Mouse (Mus musculus) forebrain, postnatal 0 days (tissue): ENCODE measurements around the gene Itih5. TPM values are rescaled to one million over a fixed set of nuclear protein-coding genes. Genes with fewer than 3 reads are reported as not detected.
A peak's percentile ranks its signal among the peaks of the same experiment; 100 is the strongest.

Experiments used
- ATAC-seq: fragments of 200-750 bp; cut with Nextera tagmentation; 2 replicates; pipeline ENCODE4 v1.8.0; 2017; ENCODE audit warnings: mild to moderate bottlenecking, moderate library complexity
- DNase-seq: peaks from one replicate; pipeline ENCODE4 v3.0.0-alpha.2; 2015
- H3K27ac ChIP-seq: fragments of 300-500 bp; sonication (generic); 2 replicates; pipeline ENCODE4 v1.5.1; 2014; ENCODE audit warnings: low read depth, mild to moderate bottlenecking, antibody characterized with exemption, low read length, moderate library complexity, mixed read lengths
- H3K27me3 ChIP-seq: fragments of 300-500 bp; sonication (generic); 2 replicates; pipeline ENCODE4 v1.6.1; 2014; ENCODE audit warnings: mild to moderate bottlenecking, low read length, mixed read lengths; ENCODE audit not compliant: insufficient read depth
- H3K36me3 ChIP-seq: fragments of 300-500 bp; sonication (generic); 2 replicates; pipeline ENCODE4 v1.6.1; 2014; ENCODE audit warnings: mild to moderate bottlenecking, moderate library complexity; ENCODE audit not compliant: insufficient read depth
- H3K4me1 ChIP-seq: fragments of 300-500 bp; sonication (generic); 2 replicates; pipeline ENCODE4 v1.6.1; 2014; ENCODE audit warnings: antibody characterized with exemption; ENCODE audit not compliant: insufficient read depth
- H3K4me2 ChIP-seq: fragments of 300-500 bp; sonication (generic); 2 replicates; pipeline ENCODE4 v1.6.1; 2014; ENCODE audit warnings: low read depth, mild to moderate bottlenecking, moderate library complexity
- H3K4me3 ChIP-seq: fragments of 300-500 bp; sonication (generic); 2 replicates; pipeline ENCODE4 v1.5.1; 2014; ENCODE audit warnings: low read depth, low read length, mixed read lengths
- H3K9ac ChIP-seq: fragments of 300-500 bp; sonication (generic); 2 replicates; pipeline ENCODE4 v1.6.1; 2014; ENCODE audit warnings: mild to moderate bottlenecking
- H3K9me3 ChIP-seq: fragments of 300-500 bp; sonication (generic); 2 replicates; pipeline ENCODE4 v1.6.1; 2016; ENCODE audit warnings: low read length
- CTCF ChIP-seq: sonication (generic); IDR thresholded peaks from 2 replicates; pipeline ENCODE4 v1.5.1; 2016; ENCODE audit warnings: antibody characterized with exemption, control low read depth, low read depth
- WGBS: fragments of 180-500 bp; shearing (Covaris S2); extraction: QIAGEN DNeasy Blood & Tissue Kit; methylation state at CpG from one replicate; pipeline ENCODE4 v1.1.7; 2014; 5-methylcytosine and 5-hydroxymethylcytosine counted together
- polyA plus RNA-seq: library from polyadenylated mRNA; unstranded; fragments of >200 nt; fragmentation: Nextera tagmentation; extraction: Ambion mirVana; gene quantifications from 2 replicates; pipeline ENCODE4 v1.2.1, GENCODE M21; 2015
- total RNA-seq: library from RNA; depleted of rRNA; stranded (reverse); fragments of >200 nt; gene quantifications from 2 replicates; pipeline ENCODE4 v1.2.3, GENCODE M21; 2014

Itih5 gene
- total and polyA plus RNA-seq, 2 experiments from 2014 or later, result 7.3 to 15.7 TPM

GRCm38 (mm10) chr2:10290115-10290514, 136.7 kb downstream of the Itih5 start:
- Histone ChIP-seq H3K4me3 (no peak overlapping the region), H3K27ac (no peak overlapping the region), H3K9ac (no peak overlapping the region), H3K27me3 (0 out of 2 replicates have a peak, but pooled peaks cover 5% of the 10 kb centered on the region), H3K4me2 (no peak overlapping the region), H3K9me3 (no peaks in the 10 kb centered on the region), H3K36me3 (no peaks in the 10 kb centered on the region), H3K4me1 (no peaks in the 10 kb centered on the region)
- DNase-seq (no peak), ATAC-seq (no peak)
- WGBS, result 84% methylated on average over 7 of the region's 7 CpGs
- TF ChIP-seq CTCF, result no peak

DNA sequence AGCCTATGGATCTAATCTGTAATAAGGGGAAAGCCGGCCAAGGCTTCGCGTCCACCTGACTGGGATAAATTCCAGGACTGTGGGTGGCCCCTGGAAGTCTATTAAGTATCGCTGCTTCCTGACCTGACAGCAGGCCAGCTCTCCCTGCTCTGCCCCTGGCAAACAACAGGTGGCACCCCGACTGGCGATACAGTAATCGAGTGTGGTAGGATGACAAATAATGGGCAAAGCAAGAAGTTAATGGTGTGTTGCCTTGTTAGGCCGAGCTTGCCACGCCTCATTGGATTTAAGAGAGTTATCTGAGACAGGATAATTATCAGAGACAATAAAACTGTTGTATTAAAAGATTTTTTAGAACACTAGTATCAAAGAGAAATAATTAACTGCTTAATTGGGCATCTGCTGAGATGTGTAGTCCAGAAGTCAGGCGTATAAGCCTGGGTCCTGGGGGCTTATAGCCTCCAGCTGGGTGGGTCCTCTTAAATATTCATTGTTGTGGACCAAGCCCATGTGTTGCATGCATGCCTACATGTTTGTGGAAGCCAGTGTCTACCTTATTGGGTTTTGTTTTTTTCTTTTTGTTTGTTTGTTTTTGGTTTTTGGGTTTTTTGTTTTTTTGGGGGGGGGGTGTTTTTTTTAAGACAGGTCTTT, 140.3 kb downstream of the Itih5 start:
- Histone ChIP-seq H3K36me3 (no peaks in the 10 kb centered on the region), H3K9ac (no peak overlapping the region), H3K27me3 (no peaks in the 10 kb centered on the region; the same call in 1 of the 2 replicates), H3K4me3 (no peak overlapping the region), H3K27ac (no peak overlapping the region), H3K4me1 (no peaks in the 10 kb centered on the region), H3K4me2 (no peak overlapping the region), H3K9me3 (no peaks in the 10 kb centered on the region)
- DNase-seq (no peak), ATAC-seq (no peak)
- no peak for TF ChIP-seq CTCF
- WGBS, result 19% methylated on average over 10 of the region's 10 CpGs

DNA sequence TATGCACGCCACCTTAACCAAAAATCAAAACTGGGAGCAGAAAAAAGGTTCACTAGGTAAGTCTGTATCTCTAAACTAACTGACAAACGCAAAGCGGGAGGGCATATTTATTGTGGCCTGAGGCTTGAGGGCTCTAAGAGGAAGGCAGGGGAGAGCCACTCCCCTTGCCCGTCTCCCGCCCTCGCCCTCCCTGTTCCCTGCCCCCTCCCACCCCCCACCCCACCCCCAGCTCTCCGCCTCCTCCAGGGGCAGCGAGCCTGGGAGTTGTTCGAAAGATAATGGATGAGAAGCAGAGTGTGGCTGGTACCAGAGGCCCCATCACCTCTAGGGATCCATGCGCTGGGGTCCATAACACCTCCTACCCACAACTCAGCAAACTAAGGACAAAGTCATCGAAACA, 142.5 kb downstream of the Itih5 start:
- no peak overlapping the region for H3K4me2 ChIP-seq
- WGBS, result 12% methylated on average over 11 of the region's 11 CpGs
- no peaks in the 10 kb centered on the region; the same call in 1 of the 2 replicates for H3K27me3 ChIP-seq
- H3K4me3 ChIP-seq, result no peak overlapping the region
- TF ChIP-seq CTCF, result no peak
- no peak overlapping the region for H3K9ac ChIP-seq
- H3K4me1 ChIP-seq, result 0 out of 2 replicates have a peak, but pooled peaks cover 2% of the 10 kb centered on the region
- no peaks in the 10 kb centered on the region for H3K36me3 ChIP-seq
- ATAC-seq, result no peak
- no peak overlapping the region for H3K27ac ChIP-seq
- no peaks in the 10 kb centered on the region for H3K9me3 ChIP-seq
- no peak for DNase-seq

- DNase-seq, result no peak
- peak; percentile 36 for TF ChIP-seq CTCF
- Histone ChIP-seq H3K4me3 (no peak overlapping the region), H3K4me2 (no peak overlapping the region), H3K27me3 (no peaks in the 10 kb centered on the region; the same call in 1 of the 2 replicates), H3K9ac (no peak overlapping the region), H3K4me1 (0 out of 2 replicates have a peak, but pooled peaks cover 3% of the 10 kb centered on the region), H3K36me3 (no peaks in the 10 kb centered on the region), H3K9me3 (no peaks in the 10 kb centered on the region), H3K27ac (no peak overlapping the region)
- ATAC-seq, result no peak
- 58% methylated on average over 7 of the region's 7 CpGs for WGBS
Measured at GRCm38 (mm10) chr2:10300244-10300643, 146.9 kb downstream of the Itih5 start.

- Histone ChIP-seq H3K36me3 (no peaks in the 10 kb centered on the region), H3K4me1 (0 out of 2 replicates have a peak, but pooled peaks cover 3% of the 10 kb centered on the region), H3K27me3 (no peaks in the 10 kb centered on the region; the same call in 1 of the 2 replicates), H3K9ac (no peak overlapping the region), H3K4me3 (no peak overlapping the region), H3K27ac (no peak overlapping the region), H3K4me2 (peak overlapping the region; percentile 32), H3K9me3 (no peaks in the 10 kb centered on the region)
- no peak for TF ChIP-seq CTCF
- 25% methylated on average over 10 of the region's 10 CpGs for WGBS
- ATAC-seq (peak; percentile 53; the same call in 1 of the 2 replicates), DNase-seq (no peak)
Measured at GRCm38 (mm10) chr2:10300771-10301170, 147.4 kb downstream of the Itih5 start.

DNA sequence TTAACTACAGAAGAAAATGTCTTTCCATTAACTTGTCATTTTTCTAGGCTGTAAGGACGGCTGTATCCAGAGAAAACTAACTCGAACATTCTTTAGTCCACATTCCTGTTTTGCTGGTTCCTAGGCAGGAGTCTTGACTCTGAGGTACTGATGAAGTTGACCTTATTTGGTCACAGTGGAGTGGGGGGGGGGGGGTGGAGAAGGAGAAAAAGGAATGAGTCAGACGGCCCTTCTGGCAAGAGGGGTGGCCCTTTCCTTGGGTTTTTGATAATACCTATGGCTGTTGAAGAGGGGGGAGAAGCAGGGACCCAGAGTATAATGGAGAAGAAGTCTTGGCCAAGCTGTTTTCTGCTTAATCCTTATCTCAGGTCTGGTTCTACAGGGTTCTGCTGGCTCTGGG, 148.0 kb downstream of the Itih5 start:
- ATAC-seq (no peak), DNase-seq (no peak)
- Histone ChIP-seq H3K27me3 (no peaks in the 10 kb centered on the region), H3K4me3 (no peak overlapping the region), H3K4me1 (0 out of 2 replicates have a peak, but pooled peaks cover 3% of the 10 kb centered on the region), H3K9ac (no peak overlapping the region), H3K9me3 (no peaks in the 10 kb centered on the region), H3K27ac (no peak overlapping the region), H3K36me3 (no peaks in the 10 kb centered on the region), H3K4me2 (no peak overlapping the region)
- TF ChIP-seq CTCF, result no peak
- 77% methylated on average over 3 of the region's 3 CpGs for WGBS

DNA sequence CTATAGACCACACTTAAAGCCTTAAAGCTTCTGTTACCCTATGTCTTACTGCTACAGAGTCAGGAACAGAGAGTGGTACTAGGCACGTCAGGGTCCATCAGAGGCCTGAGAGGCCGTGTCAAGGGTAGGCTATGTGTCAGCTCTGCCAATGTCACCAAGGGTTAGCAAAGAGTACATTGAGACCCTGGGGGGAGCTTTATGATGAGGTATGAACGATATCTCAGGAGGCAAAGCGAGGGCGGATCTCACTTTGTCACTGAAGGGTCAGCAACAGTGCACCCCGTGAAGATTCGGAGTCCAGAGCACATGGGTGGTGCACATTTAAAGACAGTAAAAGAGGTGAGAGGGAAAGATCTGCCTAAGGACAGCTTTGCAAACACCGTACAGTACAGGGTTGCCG, 148.6 kb downstream of the Itih5 start:
- DNase-seq (no peak), ATAC-seq (no peak)
- no peak overlapping the region for H3K4me2 ChIP-seq
- no peak overlapping the region for H3K4me3 ChIP-seq
- H3K27me3 ChIP-seq, result no peaks in the 10 kb centered on the region
- 0 out of 2 replicates have a peak, but pooled peaks cover 3% of the 10 kb centered on the region for H3K4me1 ChIP-seq
- no peaks in the 10 kb centered on the region for H3K9me3 ChIP-seq
- no peak for TF ChIP-seq CTCF
- H3K9ac ChIP-seq, result no peak overlapping the region
- no peak overlapping the region for H3K27ac ChIP-seq
- H3K36me3 ChIP-seq, result no peaks in the 10 kb centered on the region
- WGBS, result 96% methylated on average over 9 of the region's 9 CpGs
